Mouse (Mus musculus) liver, adult 2 months (tissue): ENCODE measurements around the gene Yars.

ENCODE experiments used
- CTCF ChIP-seq: fragments of 200-500 bp; IDR thresholded peaks from 2 replicates; pipeline ENCODE4 v1.5.1; 2011; ENCODE audit warnings: low read depth, low read length, control low read depth
- POLR2A ChIP-seq: fragments of 200-500 bp; IDR thresholded peaks from 2 replicates; pipeline ENCODE4 v1.6.1; 2011; ENCODE audit warnings: low read length, control low read depth; ENCODE audit not compliant: insufficient read depth; ENCODE audit errors: extremely low read depth

- TF ChIP-seq POLR2A (no peak), CTCF (peak; percentile 29; the same call in 1 of the 2 replicates)
Observed at GRCm38 (mm10) chr4:129209504-129209903, 19.9 kb downstream of the Yars start.
